22 mouse cellular contexts compared by ENCODE assay signal in genomic region chr14:48579985-48580384, GRCm38 (mm10).
A peak's percentile ranks its signal among the peaks of the same experiment; 100 is the strongest.
DNase-seq lines count a peak whose midpoint lies in the region; ATAC-seq and TF ChIP-seq lines count a peak whose summit lies in the region.
"Had no signal": no experiment of that assay in that cellular context is flagged by ENCODE, and none has a peak within 500 bp of the region (broad histone marks: within the 10 kb centered on the region; RNA-seq: fewer than 3 reads in every experiment).

No protein-coding gene starts in this region.

- no peak overlapping the region for H3K9ac ChIP-seq in midbrain, embryonic 12.5 days (replicated peaks)
- no peak overlapping the region for H3K9ac ChIP-seq in midbrain, embryonic 14.5 days (replicated peaks; ENCODE audit: low read length)
- H3K9ac ChIP-seq in liver, embryonic 12.5 days: peak overlapping the region; percentile 47; the same call in 1 of the 2 replicates
- H3K9ac ChIP-seq in stomach, postnatal 0 days (ENCODE audit: low read length): no peak overlapping the region
- H3K9ac ChIP-seq: forebrain, postnatal 0 days; hindbrain, embryonic 15.5 days; limb, embryonic 13.5 days; lung, embryonic 15.5 days had no signal

- H3K9me3 ChIP-seq in midbrain, embryonic 12.5 days: no peaks in the 10 kb centered on the region
- H3K9me3 ChIP-seq in midbrain, embryonic 14.5 days (ENCODE audit: control insufficient read depth, low read length): no peaks in the 10 kb centered on the region
- H3K9me3 ChIP-seq in liver, embryonic 12.5 days (replicated peaks): no peaks in the 10 kb centered on the region
- H3K9me3 ChIP-seq in stomach, postnatal 0 days (ENCODE audit: control insufficient read depth, low read length): no peaks in the 10 kb centered on the region
- H3K9me3 ChIP-seq: heart, embryonic 10.5 days; hindbrain, embryonic 15.5 days; limb, embryonic 13.5 days; lung, embryonic 15.5 days; megakaryocyte, embryonic 14.5 days had no signal

- TF ChIP-seq CTCF in stomach, postnatal 0 days (IDR thresholded peaks at IDR 0.05; ENCODE audit: low read depth): no peak
- TF ChIP-seq CTCF in lung, adult 2 months (IDR thresholded peaks at IDR 0.05; ENCODE audit: insufficient read depth, low read length): no peak

- TF ChIP-seq POLR2A in lung, adult 2 months (IDR thresholded peaks at IDR 0.05; ENCODE audit: borderline replicate concordance, extremely low read depth, low read depth, low read length): no peak

- peaks cover 10% of the 10 kb centered on the region for H3K4me1 ChIP-seq in midbrain, embryonic 12.5 days
- no peaks in the 10 kb centered on the region for H3K4me1 ChIP-seq in midbrain, embryonic 14.5 days (ENCODE audit: control insufficient read depth, insufficient read depth, low read length)
- H3K4me1 ChIP-seq in liver, embryonic 12.5 days: peaks cover 32% of the 10 kb centered on the region
- no peaks in the 10 kb centered on the region for H3K4me1 ChIP-seq in stomach, postnatal 0 days (replicated peaks; ENCODE audit: control insufficient read depth, insufficient read depth)
- no peaks in the 10 kb centered on the region for H3K4me1 ChIP-seq in lung, adult 2 months (ENCODE audit: control insufficient read depth, insufficient read depth, low read length)
- H3K4me1 ChIP-seq: heart, embryonic 10.5 days; hindbrain, embryonic 15.5 days; limb, embryonic 13.5 days; lung, embryonic 15.5 days; megakaryocyte, embryonic 14.5 days had no signal

- 72% methylated on average over 5 of the region's 5 CpGs for WGBS in midbrain, embryonic 12.5 days
- WGBS in midbrain, embryonic 14.5 days: 89% methylated on average over 5 of the region's 5 CpGs
- WGBS in liver, embryonic 12.5 days (ENCODE audit: insufficient replicate concordance): 52% methylated on average over 5 of the region's 5 CpGs
- WGBS in stomach, postnatal 0 days: 69% methylated on average over 5 of the region's 5 CpGs
- WGBS in lung, adult 2 months: 67% methylated on average over 5 of the region's 5 CpGs

- no peak overlapping the region; the same call in 1 of the 2 replicates for H3K27ac ChIP-seq in midbrain, embryonic 12.5 days (replicated peaks)
- no peak overlapping the region for H3K27ac ChIP-seq in midbrain, embryonic 14.5 days (replicated peaks; ENCODE audit: low read depth, low read length)
- H3K27ac ChIP-seq in liver, embryonic 12.5 days: peak overlapping the region; percentile 76
- no peak overlapping the region for H3K27ac ChIP-seq in stomach, postnatal 0 days (replicated peaks)
- H3K27ac ChIP-seq: heart, embryonic 10.5 days; hindbrain, embryonic 15.5 days; kidney, postnatal 0 days; limb, embryonic 13.5 days; lung, embryonic 15.5 days had no signal

- no peak overlapping the region for H3K4me3 ChIP-seq in midbrain, embryonic 12.5 days
- H3K4me3 ChIP-seq in midbrain, embryonic 14.5 days (replicated peaks; ENCODE audit: low read depth, low read length): no peak overlapping the region
- peak overlapping the region; percentile 18; the same call in 1 of the 2 replicates for H3K4me3 ChIP-seq in liver, embryonic 12.5 days
- no peak overlapping the region for H3K4me3 ChIP-seq in stomach, postnatal 0 days (ENCODE audit: low read depth, low read length)
- no peak overlapping the region for H3K4me3 ChIP-seq in lung, adult 2 months (replicated peaks; ENCODE audit: extremely low read depth, low read depth, low read length)
- H3K4me3 ChIP-seq: heart, embryonic 10.5 days; hindbrain, embryonic 15.5 days; limb, embryonic 13.5 days; lung, embryonic 15.5 days; megakaryocyte, embryonic 14.5 days had no signal

- no peaks in the 10 kb centered on the region for H3K27me3 ChIP-seq in midbrain, embryonic 12.5 days
- no peaks in the 10 kb centered on the region for H3K27me3 ChIP-seq in midbrain, embryonic 14.5 days (ENCODE audit: control insufficient read depth, insufficient read depth, low read length)
- H3K27me3 ChIP-seq in liver, embryonic 12.5 days (replicated peaks): no peaks in the 10 kb centered on the region
- no peaks in the 10 kb centered on the region for H3K27me3 ChIP-seq in stomach, postnatal 0 days (ENCODE audit: control insufficient read depth, insufficient read depth, low read length)
- H3K27me3 ChIP-seq: hindbrain, embryonic 15.5 days; limb, embryonic 13.5 days; lung, embryonic 15.5 days; megakaryocyte, embryonic 14.5 days; Patski had no signal

- no peak for DNase-seq in midbrain, embryonic 14.5 days
- peak; percentile 25 for DNase-seq in ZHBTc4 (ENCODE audit: low read depth, low spot score)
- peak; percentile 36 for DNase-seq in stomach, postnatal 0 days (ENCODE audit: low spot score)
- no peak for DNase-seq in embryo, embryonic 10.5 days (ENCODE audit: low spot score)
- no peak for DNase-seq in cerebellum, adult 9-10 months
- DNase-seq in lung, adult 2 months: no peak
- DNase-seq: adrenal gland, postnatal 10 days; cerebellum, adult 2 months; cerebellum, postnatal 36 days; forebrain, postnatal 0 days; kidney, adult 2 months; lung, postnatal 36 days had no signal

- TF ChIP-seq EP300 in stomach, postnatal 0 days (optimal IDR thresholded peaks at IDR 0.05): no peak

- no peaks in the 10 kb centered on the region for H3K36me3 ChIP-seq in midbrain, embryonic 12.5 days
- no peaks in the 10 kb centered on the region for H3K36me3 ChIP-seq in midbrain, embryonic 14.5 days (ENCODE audit: control insufficient read depth, insufficient read depth, low read length)
- no peaks in the 10 kb centered on the region for H3K36me3 ChIP-seq in liver, embryonic 12.5 days
- H3K36me3 ChIP-seq in stomach, postnatal 0 days (ENCODE audit: control insufficient read depth, insufficient read depth, low read length): no peaks in the 10 kb centered on the region
- H3K36me3 ChIP-seq: heart, embryonic 10.5 days; hindbrain, embryonic 15.5 days; limb, embryonic 13.5 days; lung, embryonic 15.5 days had no signal

- ATAC-seq in midbrain, embryonic 12.5 days (ENCODE audit: low FRiP score, low read depth): peak; percentile 49; the same call in 1 of the 2 replicates
- no peak for ATAC-seq in midbrain, embryonic 14.5 days (ENCODE audit: low FRiP score, low TSS enrichment)
- peak; percentile 83 for ATAC-seq in liver, embryonic 12.5 days
- no peak for ATAC-seq in stomach, postnatal 0 days (ENCODE audit: low FRiP score, low TSS enrichment)
- ATAC-seq: activated CD4-positive, CD25-positive, alpha-beta regulatory T cell, adult 4 months; forebrain, postnatal 0 days; Patski had no signal

- H3K4me2 ChIP-seq in midbrain, embryonic 12.5 days (replicated peaks): no peak overlapping the region
- H3K4me2 ChIP-seq in midbrain, embryonic 14.5 days (ENCODE audit: low read length): no peak overlapping the region
- H3K4me2 ChIP-seq in liver, embryonic 12.5 days: peak overlapping the region; percentile 49
- H3K4me2 ChIP-seq in stomach, postnatal 0 days (replicated peaks; ENCODE audit: low read depth): no peak overlapping the region
- H3K4me2 ChIP-seq: hindbrain, embryonic 15.5 days; limb, embryonic 13.5 days; lung, embryonic 15.5 days had no signal

Comparison
In these comparisons a context has a peak if more than half of its experiments do, and no peak if none do; other contexts are left out.
1. ATAC-seq: peak in midbrain, embryonic 12.5 days (single experiment) and liver, embryonic 12.5 days (single experiment); none in midbrain, embryonic 14.5 days (single experiment) and stomach, postnatal 0 days (single experiment).
2. DNase-seq: peak in ZHBTc4 (single experiment) and stomach, postnatal 0 days (single experiment); none in midbrain, embryonic 14.5 days (single experiment), embryo, embryonic 10.5 days (single experiment), cerebellum, adult 9-10 months (single experiment) and lung, adult 2 months (single experiment).